Mouse (Mus musculus): ENCODE measurements around the gene Cluh. TPM values are rescaled to one million over a fixed set of nuclear protein-coding genes. Genes with fewer than 3 reads are reported as not detected.
A peak's percentile ranks its signal among the peaks of the same experiment; 100 is the strongest.

Cluh gene
- polyA plus RNA-seq, 1 experiment from 2014 or later, result 27.9 TPM

DNA sequence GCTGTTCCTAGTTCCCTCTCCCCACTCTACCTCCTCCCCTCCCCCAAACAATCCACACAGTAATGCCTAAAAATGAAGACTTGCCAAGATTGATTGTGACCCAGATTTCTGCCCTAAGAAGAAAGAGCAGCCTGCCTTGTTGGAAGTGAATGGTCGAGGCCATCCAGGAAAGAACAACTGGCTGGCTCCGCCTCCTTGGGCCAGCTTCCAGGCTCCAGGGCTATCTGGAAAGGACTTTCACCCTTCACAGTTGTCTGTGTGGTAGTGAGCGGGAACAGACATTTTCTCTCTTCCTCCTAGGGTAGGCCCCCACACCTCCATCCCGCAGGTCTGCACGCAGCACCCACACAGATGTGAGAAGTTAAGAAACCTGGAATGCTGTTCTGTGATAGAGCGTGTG lies 25.6 kb upstream of the Cluh start:
- Histone ChIP-seq H3K27ac (replicated peaks) (peak overlapping the region; percentile 95), H3K36me3 (replicated peaks) (peaks cover 46% of the 10 kb centered on the region), H3K27me3 (peaks cover 20% of the 10 kb centered on the region), H3K9ac (no peak overlapping the region), H3K4me3 (replicated peaks) (no peak overlapping the region), H3K9me3 (replicated peaks) (no peaks in the 10 kb centered on the region), H3K4me2 (peak overlapping the region; percentile 84), H3K4me1 (replicated peaks) (peaks cover 62% of the 10 kb centered on the region)
- no peak for ATAC-seq (ENCODE audit: insufficient read depth)
- 72% methylated on average over 6 of the region's 6 CpGs for WGBS (ENCODE audit: insufficient replicate concordance)

DNA sequence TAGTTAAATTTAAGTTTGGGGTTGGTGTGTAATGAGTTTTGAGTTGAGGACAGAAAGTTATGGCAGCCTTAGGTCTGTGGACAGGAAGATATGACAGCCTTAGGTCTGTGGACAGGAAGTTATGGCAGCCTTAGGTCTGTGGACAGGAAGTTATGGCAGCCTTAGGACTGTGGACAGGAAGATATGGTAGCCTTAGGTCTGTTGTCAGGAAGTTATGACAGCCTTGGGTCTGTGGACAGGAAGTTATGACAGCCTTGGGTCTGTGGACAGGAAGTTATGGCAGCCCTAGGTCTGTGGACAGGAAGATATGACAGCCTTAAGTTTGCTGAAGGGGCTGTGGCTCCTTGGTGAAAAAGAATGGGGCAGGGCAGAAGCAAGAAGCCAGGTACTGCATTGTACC lies 24.0 kb upstream of the Cluh start:
- Histone ChIP-seq H3K4me1 (replicated peaks) (peaks cover 47% of the 10 kb centered on the region), H3K27ac (replicated peaks) (no peak overlapping the region), H3K4me3 (replicated peaks) (no peak overlapping the region), H3K4me2 (no peak overlapping the region), H3K36me3 (replicated peaks) (peaks cover 62% of the 10 kb centered on the region), H3K9me3 (replicated peaks) (no peaks in the 10 kb centered on the region), H3K9ac (no peak overlapping the region), H3K27me3 (peaks cover 5% of the 10 kb centered on the region)
- no peak for ATAC-seq (ENCODE audit: insufficient read depth)

DNA sequence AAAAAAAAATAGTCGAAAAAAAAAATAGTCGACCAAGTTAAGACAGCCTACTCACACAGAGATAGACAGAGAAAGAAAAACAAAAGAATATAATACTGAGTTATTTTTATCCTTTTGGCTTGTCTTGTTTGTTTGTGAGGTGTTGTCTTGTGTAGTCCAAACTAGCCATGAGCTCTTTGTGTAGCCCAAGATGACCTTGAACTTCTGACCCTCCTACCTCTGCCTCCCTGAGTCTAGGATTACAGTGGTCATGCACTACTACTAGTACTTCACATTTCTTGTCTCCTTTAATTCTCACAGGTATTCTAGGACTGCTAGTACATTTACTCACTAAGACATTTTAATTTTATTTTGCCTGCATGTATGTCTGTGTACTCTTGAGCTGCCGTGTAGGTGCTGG lies 21.8 kb upstream of the Cluh start:
- Histone ChIP-seq H3K4me1 (replicated peaks) (peaks cover 30% of the 10 kb centered on the region), H3K4me3 (replicated peaks) (no peak overlapping the region), H3K9me3 (replicated peaks) (no peaks in the 10 kb centered on the region), H3K36me3 (replicated peaks) (peaks cover 82% of the 10 kb centered on the region), H3K27me3 (no peaks in the 10 kb centered on the region), H3K4me2 (no peak overlapping the region), H3K27ac (replicated peaks) (no peak overlapping the region), H3K9ac (no peak overlapping the region)
- 54% methylated on average over 3 of the region's 3 CpGs for WGBS (ENCODE audit: insufficient replicate concordance)
- ATAC-seq (ENCODE audit: insufficient read depth), result no peak

DNA sequence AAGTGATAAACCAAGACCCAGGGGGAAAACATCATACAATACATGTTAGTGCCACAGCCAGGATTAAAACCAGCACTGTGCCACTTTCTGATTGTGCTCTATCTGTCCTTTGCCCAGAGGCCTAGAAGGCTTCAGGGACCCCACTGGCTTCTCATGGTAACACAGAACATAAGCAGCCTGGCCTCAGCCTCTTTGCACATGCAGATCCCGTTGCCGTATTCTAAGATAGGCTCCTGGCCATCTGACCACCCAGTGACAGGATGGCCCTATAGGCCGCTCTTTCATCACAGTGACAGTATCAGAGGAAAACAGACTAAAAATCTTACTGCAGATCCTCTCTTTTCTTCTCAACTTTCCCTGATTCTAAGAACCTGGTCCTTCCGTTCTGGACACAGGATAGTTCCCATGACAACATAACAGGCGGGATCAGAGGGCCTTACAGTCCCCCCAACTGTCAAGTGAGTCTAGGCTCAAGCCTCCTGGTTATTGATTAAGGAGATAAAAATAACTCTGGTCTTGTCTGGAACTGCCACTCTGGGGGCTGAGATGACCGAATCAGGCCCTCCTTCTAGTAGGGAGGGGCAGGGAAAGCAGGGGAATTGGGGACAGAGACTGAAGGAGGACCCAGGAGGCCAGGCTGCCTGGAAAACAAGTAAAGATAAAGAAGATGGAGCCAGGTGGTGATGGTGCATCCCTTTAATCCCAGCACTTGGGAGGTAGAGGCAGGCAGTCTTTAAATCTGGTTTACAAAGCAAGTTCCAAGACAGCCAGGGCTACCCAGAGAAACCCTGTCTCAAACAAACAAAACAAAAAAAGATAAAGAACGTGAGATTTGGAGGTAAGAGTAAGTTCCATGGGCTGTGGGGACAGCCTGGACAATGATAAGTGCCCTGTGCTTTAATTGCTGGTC lies 17.2 kb upstream of the Cluh start:
- no peak overlapping the region for H3K4me2 ChIP-seq
- H3K4me1 ChIP-seq (replicated peaks), result peaks cover 7% of the 10 kb centered on the region
- no peak overlapping the region for H3K4me3 ChIP-seq (replicated peaks)
- no peak for ATAC-seq (ENCODE audit: insufficient read depth)
- no peak overlapping the region for H3K9ac ChIP-seq
- no peaks in the 10 kb centered on the region for H3K9me3 ChIP-seq (replicated peaks)
- H3K36me3 ChIP-seq (replicated peaks), result peaks cover 88% of the 10 kb centered on the region
- peaks cover 24% of the 10 kb centered on the region for H3K27me3 ChIP-seq
- WGBS (ENCODE audit: insufficient replicate concordance), result 58% methylated on average over 7 of the region's 7 CpGs
- H3K27ac ChIP-seq (replicated peaks), result no peak overlapping the region

DNA sequence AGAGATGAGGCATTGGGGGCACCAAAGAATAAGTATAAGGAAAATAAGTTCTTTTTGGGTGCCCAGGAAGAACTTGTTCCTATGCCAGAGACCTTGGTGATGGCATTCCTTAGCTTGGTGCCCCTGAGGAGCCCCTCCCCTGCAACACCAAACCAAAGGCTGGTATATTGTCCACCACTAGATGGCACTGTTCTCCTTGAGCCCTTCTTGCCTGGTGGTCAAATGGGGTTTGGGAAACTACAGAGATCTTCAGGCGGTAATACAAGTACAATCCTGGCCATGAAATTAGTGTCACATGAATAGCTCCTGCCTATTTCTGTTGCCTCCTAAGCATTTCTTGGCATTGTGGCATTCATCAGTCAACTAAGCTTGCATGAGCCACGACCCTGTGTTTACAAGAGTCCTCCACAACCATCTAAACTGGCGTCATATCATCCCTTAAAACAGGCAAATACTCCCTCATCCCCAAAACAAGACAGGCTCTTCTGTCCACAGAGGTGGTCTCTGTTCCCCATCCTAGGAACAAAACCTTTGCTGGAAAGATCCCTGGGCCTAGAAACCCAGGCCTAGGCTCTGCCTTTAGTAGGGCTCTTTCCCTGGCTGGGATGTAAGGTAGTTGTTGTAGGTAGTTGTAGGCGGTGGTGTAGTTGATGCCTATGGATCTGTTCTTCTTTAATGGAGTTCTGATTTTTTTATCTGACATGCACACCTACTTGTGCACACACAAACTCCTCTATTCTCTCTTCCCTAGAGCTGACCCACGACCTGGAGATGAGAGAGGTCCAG lies 14.6 kb upstream of the Cluh start:
- H3K9ac ChIP-seq, result no peak overlapping the region
- peaks cover 88% of the 10 kb centered on the region for H3K36me3 ChIP-seq (replicated peaks)
- 54% methylated on average over 5 of the region's 5 CpGs for WGBS (ENCODE audit: insufficient replicate concordance)

DNA sequence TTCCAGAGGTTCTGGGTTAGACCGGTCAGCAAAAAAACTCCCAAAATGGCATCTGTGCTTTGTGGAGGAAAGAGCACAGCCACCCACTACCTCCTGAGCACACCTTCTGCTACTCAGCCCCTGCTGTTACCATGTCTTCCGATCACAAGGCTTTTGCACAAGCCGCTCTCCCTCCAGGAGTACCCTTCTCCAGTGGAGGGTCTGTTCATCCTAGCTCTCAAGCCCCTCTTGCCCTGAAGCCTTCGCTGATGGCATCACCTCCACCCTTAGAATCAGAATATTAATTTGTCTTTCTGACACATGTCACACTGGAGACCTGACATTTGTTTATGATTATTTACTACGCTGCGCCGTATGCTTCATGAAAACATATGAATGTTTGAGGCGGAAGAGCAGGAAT lies 11.8 kb upstream of the Cluh start:
- H3K4me1 ChIP-seq (replicated peaks), result peaks cover 28% of the 10 kb centered on the region
- peak overlapping the region; percentile 64 for H3K4me3 ChIP-seq (replicated peaks)
- H3K27ac ChIP-seq (replicated peaks), result no peak overlapping the region
- peaks cover 77% of the 10 kb centered on the region for H3K27me3 ChIP-seq
- 33% methylated on average over 8 of the region's 8 CpGs for WGBS (ENCODE audit: insufficient replicate concordance)
- H3K36me3 ChIP-seq (replicated peaks), result peaks cover 62% of the 10 kb centered on the region
- no peaks in the 10 kb centered on the region for H3K9me3 ChIP-seq (replicated peaks)
- no peak for ATAC-seq (ENCODE audit: insufficient read depth)
- H3K9ac ChIP-seq, result peak overlapping the region; percentile 43; the same call in 1 of the 2 replicates
- H3K4me2 ChIP-seq, result peak overlapping the region; percentile 73

More for the DNA sequence above, 14.6 kb upstream of the Cluh start:
- H3K4me2 ChIP-seq, result no peak overlapping the region
- H3K27me3 ChIP-seq, result peaks cover 50% of the 10 kb centered on the region
- H3K27ac ChIP-seq (replicated peaks), result no peak overlapping the region
- H3K9me3 ChIP-seq (replicated peaks), result no peaks in the 10 kb centered on the region
- peaks cover 28% of the 10 kb centered on the region for H3K4me1 ChIP-seq (replicated peaks)
- H3K4me3 ChIP-seq (replicated peaks), result no peak overlapping the region
- ATAC-seq (ENCODE audit: insufficient read depth), result no peak

DNA sequence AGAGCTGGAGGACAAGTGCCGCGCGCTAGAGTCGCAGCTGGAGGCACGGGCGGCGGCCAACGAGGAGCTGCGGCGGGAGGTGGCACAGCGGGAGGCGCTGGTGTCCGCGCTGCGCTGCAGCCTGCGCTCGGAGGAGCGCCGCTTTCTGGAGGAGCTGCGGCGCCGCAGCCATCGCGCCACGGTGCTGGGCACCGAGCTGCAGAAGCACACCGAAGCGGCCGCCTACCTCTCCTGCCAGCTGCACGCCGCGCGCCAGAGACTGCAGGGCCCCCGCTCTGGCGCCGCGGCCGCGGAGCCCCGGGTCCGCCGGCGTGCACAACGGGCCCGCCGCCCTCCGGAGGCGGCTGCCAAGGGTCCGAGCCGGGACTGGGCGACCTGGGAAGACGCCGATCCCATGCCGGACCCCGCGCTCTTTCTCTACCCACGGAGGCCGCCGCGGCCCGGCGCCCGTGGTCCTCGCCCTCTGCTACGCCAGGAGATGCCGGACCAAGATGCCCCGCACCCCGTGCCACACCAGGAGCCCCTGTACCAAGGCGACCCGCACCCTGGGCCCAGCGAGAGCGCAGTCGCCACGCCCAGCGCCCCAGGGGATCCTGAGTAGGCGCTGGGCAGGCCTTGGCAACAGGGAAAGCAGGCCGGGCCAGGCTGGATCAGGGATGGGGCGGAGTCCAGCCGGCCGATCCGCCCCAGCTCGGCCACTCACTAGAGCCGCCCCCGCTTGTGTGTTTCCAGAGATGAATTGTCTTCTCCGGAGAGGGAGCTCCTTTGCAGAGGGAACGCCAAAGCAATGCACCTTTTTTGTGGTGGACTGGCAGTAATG lies 11.1 kb upstream of the Cluh start:
- peak overlapping the region; percentile 73 for H3K4me2 ChIP-seq
- H3K36me3 ChIP-seq (replicated peaks), result peaks cover 55% of the 10 kb centered on the region
- under 1% methylated on average over 86 of the region's 86 CpGs for WGBS (ENCODE audit: insufficient replicate concordance)
- peak overlapping the region; percentile 64 for H3K4me3 ChIP-seq (replicated peaks)
- H3K4me1 ChIP-seq (replicated peaks), result peaks cover 22% of the 10 kb centered on the region
- H3K27me3 ChIP-seq, result peaks cover 77% of the 10 kb centered on the region
- H3K9me3 ChIP-seq (replicated peaks), result no peaks in the 10 kb centered on the region
- peak; percentile 73 for ATAC-seq (ENCODE audit: insufficient read depth)
- peak overlapping the region; percentile 43; the same call in 1 of the 2 replicates for H3K9ac ChIP-seq
- H3K27ac ChIP-seq (replicated peaks), result peak overlapping the region; percentile 51

DNA sequence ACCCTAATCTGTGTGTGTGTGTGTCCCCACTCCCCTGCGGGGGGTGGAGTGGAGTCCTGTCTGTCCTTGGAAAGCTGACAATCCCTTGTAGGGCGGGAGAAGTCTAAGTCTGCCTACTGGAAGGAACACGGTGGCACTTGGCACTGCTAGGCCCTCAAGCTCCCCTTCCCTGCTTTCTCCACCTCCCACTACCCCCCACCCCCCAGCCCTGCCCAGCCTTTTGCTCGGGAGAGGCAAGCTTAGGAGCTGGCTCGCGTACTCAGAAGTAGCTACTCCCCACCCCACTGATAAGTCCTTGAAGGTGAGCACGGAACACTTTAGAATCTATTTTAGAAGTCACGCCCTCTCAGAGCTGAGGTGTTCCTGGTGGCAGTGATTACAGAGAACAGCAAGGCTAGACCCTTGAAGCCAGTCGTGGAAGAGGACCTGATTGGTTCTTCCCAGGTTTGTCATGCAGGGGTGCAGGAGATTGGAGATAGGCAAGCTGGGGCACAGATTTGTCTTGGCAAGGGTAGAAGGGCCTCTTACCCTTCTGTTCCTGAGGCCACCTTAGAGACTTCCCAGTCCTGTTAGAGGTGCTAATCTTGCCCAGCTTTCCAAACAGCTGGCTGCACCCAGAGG lies 10.4 kb upstream of the Cluh start:
- 21% methylated on average over 9 of the region's 9 CpGs for WGBS (ENCODE audit: insufficient replicate concordance)
- H3K27ac ChIP-seq (replicated peaks), result no peak overlapping the region
- peak overlapping the region; percentile 64 for H3K4me3 ChIP-seq (replicated peaks)
- peaks cover 22% of the 10 kb centered on the region for H3K4me1 ChIP-seq (replicated peaks)
- peak overlapping the region; percentile 73 for H3K4me2 ChIP-seq
- H3K27me3 ChIP-seq, result peaks cover 77% of the 10 kb centered on the region
- peak overlapping the region; percentile 43; the same call in 1 of the 2 replicates for H3K9ac ChIP-seq
- peaks cover 48% of the 10 kb centered on the region for H3K36me3 ChIP-seq (replicated peaks)
- ATAC-seq (ENCODE audit: insufficient read depth), result no peak
- H3K9me3 ChIP-seq (replicated peaks), result no peaks in the 10 kb centered on the region

DNA sequence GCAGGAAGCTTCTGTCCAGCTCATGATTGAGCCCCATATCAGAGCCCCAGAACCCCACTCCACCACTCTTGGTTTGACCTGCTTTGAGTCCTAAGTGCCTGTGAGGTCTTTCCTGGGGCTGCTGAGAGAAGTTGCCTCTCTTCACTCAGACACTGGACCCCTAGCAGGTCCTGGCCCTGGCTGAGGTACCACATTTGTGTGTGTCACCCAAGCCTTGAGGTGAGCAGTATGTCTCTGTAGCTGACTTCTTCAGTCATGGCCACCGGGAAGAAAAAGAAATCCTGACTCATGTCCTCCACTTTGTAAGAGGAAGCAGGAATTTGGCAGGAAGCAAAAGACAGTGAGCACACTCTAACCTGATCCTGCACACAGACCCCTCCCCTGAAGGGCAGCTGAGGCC lies 9.7 kb upstream of the Cluh start:
- ATAC-seq (ENCODE audit: insufficient read depth), result no peak
- Histone ChIP-seq H3K27ac (replicated peaks) (no peak overlapping the region), H3K9me3 (replicated peaks) (no peaks in the 10 kb centered on the region), H3K36me3 (replicated peaks) (peaks cover 43% of the 10 kb centered on the region), H3K4me3 (replicated peaks) (no peak overlapping the region), H3K9ac (no peak overlapping the region), H3K27me3 (peaks cover 76% of the 10 kb centered on the region), H3K4me2 (no peak overlapping the region), H3K4me1 (replicated peaks) (peaks cover 22% of the 10 kb centered on the region)
- WGBS (ENCODE audit: insufficient replicate concordance), result 50% methylated on average over 1 of the region's 1 CpGs

DNA sequence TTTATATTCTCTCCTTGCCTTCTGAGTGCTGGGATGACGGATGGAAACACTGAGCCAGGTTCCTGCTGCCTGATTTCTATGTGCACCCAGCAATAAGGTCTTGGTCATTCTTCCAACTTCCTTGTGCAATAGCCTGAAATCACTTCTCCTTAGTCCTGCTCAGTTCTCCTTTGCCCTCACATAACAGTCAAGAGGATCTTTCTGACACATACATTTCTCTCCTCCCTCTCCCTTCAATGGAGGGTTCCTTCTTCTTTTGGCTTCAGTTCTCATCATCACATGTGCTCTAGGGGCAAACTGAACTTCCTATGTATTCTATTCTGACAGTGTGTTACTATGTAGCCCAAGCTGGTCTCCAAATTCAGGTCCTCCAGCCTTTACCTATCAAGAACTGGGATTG lies 1.3 kb upstream of the Cluh start:
- Histone ChIP-seq H3K9me3 (replicated peaks) (no peaks in the 10 kb centered on the region), H3K27me3 (no peaks in the 10 kb centered on the region; the same call in 1 of the 2 replicates), H3K4me1 (replicated peaks) (peaks cover 52% of the 10 kb centered on the region), H3K36me3 (replicated peaks) (no peaks in the 10 kb centered on the region; the same call in 1 of the 2 replicates), H3K9ac (no peak overlapping the region), H3K4me2 (peak overlapping the region; percentile 96), H3K27ac (replicated peaks) (peak overlapping the region; percentile 88; the same call in 1 of the 2 replicates), H3K4me3 (replicated peaks) (no peak overlapping the region)
- 63% methylated on average over 1 of the region's 1 CpGs for WGBS (ENCODE audit: insufficient replicate concordance)
- ATAC-seq (ENCODE audit: insufficient read depth), result no peak
